Mouse (Mus musculus): ENCODE measurements around the gene Leo1. TPM values are rescaled to one million over a fixed set of nuclear protein-coding genes. Genes with fewer than 3 reads are reported as not detected.

The Leo1 gene
- 34.0 TPM for polyA plus RNA-seq (2017; shearing (Covaris generic))

DNA sequence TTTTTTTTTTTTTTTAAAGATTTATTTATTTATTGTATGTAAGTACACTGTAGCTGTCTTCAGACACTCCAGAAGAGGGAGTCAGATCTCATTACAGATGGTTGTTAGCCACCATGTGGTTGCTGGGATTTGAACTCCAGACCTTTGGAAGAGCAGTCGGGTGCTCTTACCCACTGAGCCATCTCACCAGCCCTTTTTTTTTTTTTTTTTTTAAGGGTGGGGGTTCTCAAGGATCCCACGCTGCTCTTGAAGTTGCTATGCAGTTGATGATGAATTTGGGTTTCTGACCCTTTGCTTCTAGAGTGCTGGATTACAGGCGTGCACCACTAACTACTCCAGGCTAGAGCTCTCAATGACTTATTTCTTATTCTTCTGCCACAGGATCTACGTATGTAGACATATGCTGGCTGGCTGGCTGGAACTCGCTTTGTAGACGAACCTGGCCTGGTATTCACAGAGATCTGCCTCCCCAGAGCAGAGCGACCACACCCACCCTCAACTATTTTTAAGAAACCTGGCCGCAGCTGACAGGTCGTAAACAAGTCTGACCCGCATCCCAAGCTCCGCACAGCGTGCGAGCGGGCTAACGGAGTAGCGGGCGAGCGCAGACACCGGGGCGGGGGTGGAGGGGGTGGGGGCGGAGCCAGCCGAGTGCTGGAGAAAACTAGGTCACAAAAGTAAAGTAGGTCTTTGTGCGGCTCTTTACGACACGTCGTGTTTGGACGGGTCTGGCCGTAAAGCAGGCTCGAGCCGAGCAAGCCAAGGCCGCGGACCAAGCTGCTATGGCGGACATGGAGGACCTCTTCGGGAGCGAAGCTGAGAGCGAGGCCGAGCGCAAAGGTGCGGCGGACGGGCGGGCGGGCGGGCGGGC, at the start of gene Leo1:
TSS of gene Leo1 (plus strand) at position 729 of the 871 bp plus-strand sequence.

DNA sequence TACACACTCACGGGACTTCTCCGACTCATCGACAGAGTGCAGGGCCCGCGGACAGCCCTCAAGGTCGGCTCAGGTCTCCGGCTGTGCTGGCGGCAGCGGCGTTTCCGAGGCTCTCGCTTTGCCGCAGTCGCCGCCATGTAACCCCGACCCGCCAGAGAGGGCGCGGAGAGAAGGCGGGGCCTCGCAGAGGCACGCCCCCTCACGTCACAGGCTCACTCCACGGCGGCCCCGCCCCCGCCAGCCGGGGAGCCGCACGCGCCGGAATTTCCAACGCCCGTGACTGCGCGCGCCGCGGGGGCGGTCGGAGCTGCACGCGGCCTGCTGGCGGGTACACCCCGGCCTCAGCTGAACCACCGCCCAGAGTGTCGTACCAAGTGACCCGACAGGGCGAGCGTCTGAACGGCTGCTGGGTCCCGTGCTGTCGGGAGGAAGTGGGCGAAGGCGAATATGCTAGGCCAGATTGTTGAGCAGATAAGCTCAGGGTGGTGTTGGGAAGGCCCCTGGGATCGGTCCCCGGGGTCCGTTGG, 31.4 kb upstream of the Leo1 start, which contains the start of gene Mapk6:
TSS of gene Mapk6 (minus strand) at position 154 of the 527 bp plus-strand sequence.

Other genes with a start within 250 kb of the Leo1 start
- gene Myo5c, start 209.5 kb upstream of the Leo1 start, polyA plus RNA-seq (2017; shearing (Covaris generic)): 0.61 TPM
- gene Gnb5, start 135.2 kb upstream of the Leo1 start, polyA plus RNA-seq (2017; shearing (Covaris generic)): 9.6 TPM
- gene Bcl2l10, start 93.8 kb upstream of the Leo1 start, polyA plus RNA-seq (2017; shearing (Covaris generic)): not detected
- gene Mapk6, start 31.5 kb upstream of the Leo1 start, polyA plus RNA-seq (2017; shearing (Covaris generic)): 55.5 TPM
- 175 TPM for gene Tmod3, start 118.1 kb downstream of the Leo1 start, polyA plus RNA-seq (2017; shearing (Covaris generic))
- gene Tmod2, start 169.8 kb downstream of the Leo1 start, polyA plus RNA-seq (2017; shearing (Covaris generic)): not detected
- 6.5 TPM for gene Lysmd2, start 184.2 kb downstream of the Leo1 start, polyA plus RNA-seq (2017; shearing (Covaris generic))
- not detected for gene Scg3, start 242.5 kb downstream of the Leo1 start, polyA plus RNA-seq (2017; shearing (Covaris generic))